Mouse (Mus musculus) MEL (cell line): Measurements from ENCODE around the gene Pip5k1b.

Experiments used
- BHLHE40 ChIP-seq: IDR thresholded peaks from 2 replicates; pipeline ENCODE4 v1.6.1; 2012; ENCODE audit warnings: low read depth, mild to moderate bottlenecking, inconsistent platforms, low read length, improper control_type of control experiment, borderline replicate concordance
- CTCF ChIP-seq, 3 experiments: IDR thresholded peaks in 2 of 3; conservative IDR thresholded peaks in 1 of 3; 2 replicates each; pipeline ENCODE4 v1.5.1; 2011 to 2012; ENCODE audit warnings: low read length in 3 of 3, low read depth in 2 of 3, mild to moderate bottlenecking in 2 of 3, improper control_type of control experiment in 1 of 3, inconsistent platforms in 1 of 3, mixed read lengths in 1 of 3, moderate library complexity in 1 of 3; ENCODE audit not compliant: control insufficient read depth in 1 of 3, insufficient read depth in 1 of 3, poor library complexity in 1 of 3, severe bottlenecking in 1 of 3
- JUND ChIP-seq: IDR thresholded peaks from 2 replicates; pipeline ENCODE4 v1.6.1; 2011; ENCODE audit warnings: low read depth, mild to moderate bottlenecking, improper control_type of control experiment, low read length
- MAX ChIP-seq: IDR thresholded peaks from 2 replicates; pipeline ENCODE4 v1.6.1; 2011; ENCODE audit warnings: low read length, improper control_type of control experiment
- NELFE ChIP-seq: IDR thresholded peaks from 2 replicates; pipeline ENCODE4 v1.6.1; 2011; ENCODE audit warnings: low read depth, low read length, improper control_type of control experiment
- POLR2A ChIP-seq, 2 experiments: IDR thresholded peaks; 2 replicates each; pipeline ENCODE4 v1.6.1; 2011 to 2012; ENCODE audit warnings: low read length in 2 of 2, mild to moderate bottlenecking in 2 of 2, control low read depth in 1 of 2, improper control_type of control experiment in 1 of 2, low read depth in 1 of 2, moderate library complexity in 1 of 2; ENCODE audit not compliant: control insufficient read depth in 1 of 2, insufficient read depth in 1 of 2, poor library complexity in 1 of 2
- RCOR1 ChIP-seq: IDR thresholded peaks from 2 replicates; pipeline ENCODE4 v1.6.1; 2012; ENCODE audit warnings: low read depth, mild to moderate bottlenecking, inconsistent platforms, low read length, improper control_type of control experiment
- ZC3H11A ChIP-seq: IDR thresholded peaks from 2 replicates; pipeline ENCODE4 v1.6.1; 2012; ENCODE audit warnings: low read depth, mild to moderate bottlenecking, inconsistent platforms, low read length, improper control_type of control experiment
- ZNF384 ChIP-seq: IDR thresholded peaks from 2 replicates; pipeline ENCODE4 v1.6.1; 2012; ENCODE audit warnings: low read depth, mild to moderate bottlenecking, inconsistent platforms, low read length, improper control_type of control experiment

GRCm38 (mm10) chr19:24274281-24274680 is 281.4 kb downstream of the Pip5k1b start:
- TF ChIP-seq CTCF (IDR thresholded peaks at IDR 0.05 in 2 of 3, conservative IDR thresholded peaks at IDR 0.05 in 1 of 3; ENCODE audit: control insufficient read depth in 1 of 3, insufficient read depth in 1 of 3, low read depth in 2 of 3, low read length in 3 of 3, poor library complexity in 1 of 3, severe bottlenecking in 1 of 3) (no peak), BHLHE40 (no peak), JUND (no peak), POLR2A (IDR thresholded peaks at IDR 0.05; ENCODE audit: control insufficient read depth in 1 of 2, insufficient read depth in 1 of 2, low read depth in 1 of 2, low read length in 2 of 2, poor library complexity in 1 of 2) (no peak), RCOR1 (no peak), ZC3H11A (no peak), ZNF384 (no peak), NELFE (no peak), MAX (no peak)
